Mouse (Mus musculus) thymus, adult 2 months (tissue): ENCODE results near the gene Wdr64. TPM values are rescaled to one million over a fixed set of nuclear protein-coding genes. Genes with fewer than 3 reads are reported as not detected.

Source experiments
- DNase-seq: peaks from one replicate; pipeline ENCODE4 v3.0.0; 2021
- H3K27ac ChIP-seq: fragments of 200-500 bp; 2 replicates; pipeline ENCODE4 v1.5.1; 2012; ENCODE audit warnings: low read length, control low read depth; ENCODE audit not compliant: control insufficient read depth, insufficient read depth
- H3K27me3 ChIP-seq: fragments of 200-500 bp; 2 replicates; pipeline ENCODE4 v1.6.1; 2012; ENCODE audit warnings: mild to moderate bottlenecking, low read length, moderate library complexity, mixed read lengths; ENCODE audit not compliant: control insufficient read depth, insufficient read depth
- H3K36me3 ChIP-seq: fragments of 200-500 bp; 2 replicates; pipeline ENCODE4 v1.6.1; 2012; ENCODE audit warnings: mild to moderate bottlenecking, low read length, moderate library complexity; ENCODE audit not compliant: control insufficient read depth, insufficient read depth
- H3K4me1 ChIP-seq: fragments of 200-500 bp; replicated peaks from 2 replicates; pipeline ENCODE4 v1.6.1; 2012; ENCODE audit warnings: low read length; ENCODE audit not compliant: control insufficient read depth, insufficient read depth
- H3K4me3 ChIP-seq: fragments of 200-500 bp; 2 replicates; pipeline ENCODE4 v1.5.1; 2012; ENCODE audit warnings: mild to moderate bottlenecking, low read length, control low read depth, moderate library complexity; ENCODE audit not compliant: control insufficient read depth, insufficient read depth
- CTCF ChIP-seq: fragments of 200-500 bp; IDR thresholded peaks from 2 replicates; pipeline ENCODE4 v1.5.1; 2012; ENCODE audit warnings: mild to moderate bottlenecking, control low read depth, low read length, moderate library complexity, borderline replicate concordance; ENCODE audit not compliant: control insufficient read depth, poor library complexity, insufficient read depth; ENCODE audit errors: extremely low read depth
- POLR2A ChIP-seq: fragments of 200-500 bp; IDR thresholded peaks from 2 replicates; pipeline ENCODE4 v1.6.1; 2012; ENCODE audit warnings: mild to moderate bottlenecking, low read length, control low read depth, moderate library complexity; ENCODE audit not compliant: control insufficient read depth, poor library complexity, insufficient read depth; ENCODE audit errors: extremely low read depth
- WGBS: fragments of 180-500 bp; shearing (Covaris S2); methylation state at CpG from one replicate; pipeline ENCODE4 v1.1.7; 2018; 5-methylcytosine and 5-hydroxymethylcytosine counted together
- polyA plus RNA-seq: library from polyadenylated mRNA; depleted of rRNA; stranded (reverse); fragments of >200 nt; gene quantifications from 2 replicates; pipeline ENCODE4 v1.2.3, GENCODE M21; 2012; rRNA removed

Wdr64 gene
- polyA plus RNA-seq: not detected in 2 replicates

DNA sequence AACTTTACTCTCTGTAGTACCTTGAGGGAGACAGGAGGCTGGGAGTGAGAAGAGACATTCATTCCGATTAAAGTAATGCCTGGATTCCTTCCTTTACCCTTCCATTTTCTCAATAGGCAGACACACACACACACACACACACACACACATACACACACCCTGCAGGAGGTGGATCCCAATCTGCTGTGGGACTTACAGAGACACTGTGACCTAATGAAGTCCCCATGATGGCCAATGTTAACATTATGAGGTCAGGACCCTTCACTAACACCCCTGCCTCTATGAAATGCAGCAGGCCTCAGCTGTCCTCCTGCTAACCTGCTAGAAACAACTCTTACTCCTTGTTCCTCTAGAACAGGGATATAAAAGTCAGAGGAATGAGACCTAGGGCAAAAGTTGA, at the start of gene Wdr64:
Wdr64 (plus strand) TSS at position 301 of the 400 bp plus-strand sequence.
- Histone ChIP-seq H3K27ac (no peak within 1 kb of the TSS), H3K27me3 (no peaks in the 10 kb centered on the region), H3K4me1 (no peaks in the 10 kb centered on the region), H3K4me3 (no peak within 1 kb of the TSS), H3K36me3 (no peaks in the 10 kb centered on the region)
- WGBS: 97% methylated on average over 1 of the region's 1 CpGs
- TF ChIP-seq POLR2A: no peak
- no peak for TF ChIP-seq CTCF
- no peak for DNase-seq

DNA sequence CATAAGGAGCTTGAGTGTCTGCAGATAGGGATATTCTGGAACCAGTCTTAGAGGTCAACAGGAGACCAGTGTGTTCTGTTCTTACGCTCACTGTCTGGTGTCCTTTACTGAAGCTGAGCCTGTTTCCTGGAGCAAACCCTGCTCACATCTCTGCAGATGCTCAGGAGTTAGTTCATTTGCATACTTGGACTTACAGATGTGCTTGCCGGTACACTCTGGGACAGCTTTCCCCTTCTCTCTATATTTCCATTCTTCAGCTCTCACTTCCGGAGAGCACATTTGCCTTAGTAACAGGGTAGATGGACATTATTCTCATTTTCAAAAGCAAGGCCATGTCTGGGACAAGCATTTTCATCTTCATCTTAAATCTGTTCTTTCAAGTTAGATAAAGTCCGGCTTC, 49.8 kb upstream of the Wdr64 start:
- TF ChIP-seq POLR2A: no peak
- TF ChIP-seq CTCF: no peak
- DNase-seq: no peak
- 97% methylated on average over 4 of the region's 4 CpGs for WGBS
- Histone ChIP-seq H3K4me3 (no peak overlapping the region), H3K36me3 (no peaks in the 10 kb centered on the region), H3K4me1 (peaks cover 6% of the 10 kb centered on the region), H3K27ac (no peak overlapping the region), H3K27me3 (no peaks in the 10 kb centered on the region)

DNA sequence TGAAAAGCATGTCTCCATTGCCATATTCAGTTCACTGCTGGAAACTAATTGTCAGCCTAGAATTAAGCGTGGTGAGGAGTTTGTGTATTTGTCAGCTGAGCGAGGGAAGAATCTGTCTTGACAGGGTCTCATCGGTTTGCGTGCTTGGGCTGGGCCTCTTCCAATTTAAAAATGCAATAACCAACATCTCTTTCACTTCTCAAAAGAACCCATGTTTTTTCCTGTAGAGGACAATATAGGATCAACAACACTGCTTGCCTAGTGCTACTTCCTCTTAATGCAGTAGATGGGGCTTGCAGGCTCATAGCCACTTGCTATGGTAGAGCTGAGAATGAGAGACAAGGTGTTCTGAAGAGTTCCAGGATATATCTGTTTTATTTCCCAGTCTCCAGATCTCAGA, 38.5 kb upstream of the Wdr64 start:
- H3K36me3 ChIP-seq: no peaks in the 10 kb centered on the region
- WGBS: 64% methylated on average over 4 of the region's 4 CpGs
- H3K4me1 ChIP-seq: no peaks in the 10 kb centered on the region
- DNase-seq: no peak
- H3K27ac ChIP-seq: no peak overlapping the region
- no peak for TF ChIP-seq POLR2A
- TF ChIP-seq CTCF: no peak
- H3K4me3 ChIP-seq: no peak overlapping the region
- no peaks in the 10 kb centered on the region for H3K27me3 ChIP-seq

DNA sequence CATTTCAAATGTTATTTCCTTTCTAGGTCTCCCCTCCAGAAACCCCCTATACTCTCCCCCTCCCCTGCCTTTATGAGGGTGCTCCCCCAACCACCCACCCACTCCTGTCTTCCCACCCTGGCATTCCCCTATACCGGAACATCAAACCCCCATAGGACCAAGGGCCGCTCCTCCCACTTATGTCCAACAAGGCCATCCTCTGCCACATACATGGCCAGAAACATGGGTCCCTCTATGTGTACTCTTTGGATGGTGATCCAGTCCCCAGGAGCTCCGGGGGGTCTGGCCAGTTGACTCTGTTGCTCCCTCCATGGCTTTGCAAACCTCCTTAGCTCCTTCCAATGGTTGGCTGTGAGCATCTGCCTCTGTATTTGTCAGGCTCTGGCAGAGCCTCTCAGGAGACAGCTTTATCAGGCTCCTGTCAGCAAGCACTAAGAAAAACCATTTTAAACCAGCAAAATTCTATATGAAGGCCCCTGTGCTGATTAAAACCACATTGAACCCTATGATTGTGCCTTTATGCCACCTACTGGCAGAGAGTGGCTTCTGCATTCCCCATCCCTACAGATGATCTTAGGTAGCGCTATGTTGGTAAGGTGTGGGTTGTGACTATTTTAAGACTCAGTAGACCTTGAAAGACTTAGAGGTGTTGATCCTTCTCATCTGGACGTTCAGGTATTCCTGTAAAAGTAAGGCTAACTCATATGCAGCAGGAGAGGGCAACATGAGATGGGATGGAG, 29.6 kb upstream of the Wdr64 start:
- H3K4me3 ChIP-seq: no peak overlapping the region
- peak; percentile 46 for DNase-seq
- H3K4me1 ChIP-seq: no peaks in the 10 kb centered on the region
- TF ChIP-seq CTCF: no peak
- H3K27ac ChIP-seq: no peak overlapping the region
- WGBS: 61% methylated on average over 5 of the region's 5 CpGs
- H3K36me3 ChIP-seq: no peaks in the 10 kb centered on the region
- no peaks in the 10 kb centered on the region for H3K27me3 ChIP-seq

DNA sequence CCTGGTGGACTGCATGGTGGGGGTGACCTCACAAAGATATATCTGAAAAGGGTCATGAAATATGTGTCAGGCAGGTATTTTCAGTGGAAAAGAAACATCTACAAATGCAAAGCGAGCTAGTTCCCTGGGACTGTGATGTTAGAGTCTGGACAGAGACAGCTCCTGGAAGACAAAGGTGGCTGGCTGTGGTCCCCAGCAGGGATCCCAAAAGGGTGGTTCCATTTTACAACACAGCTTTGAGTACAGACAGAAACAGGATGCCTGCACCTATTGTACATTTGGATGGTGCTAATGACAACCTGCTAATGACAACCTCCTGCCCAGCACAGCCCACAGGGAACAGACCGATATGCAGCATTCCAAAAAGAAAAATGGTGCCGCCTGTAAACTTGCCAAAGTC, 28.9 kb upstream of the Wdr64 start:
- WGBS: over 99% methylated on average over 3 of the region's 3 CpGs
- no peak for DNase-seq
- H3K36me3 ChIP-seq: no peaks in the 10 kb centered on the region
- H3K4me1 ChIP-seq: no peaks in the 10 kb centered on the region
- H3K27ac ChIP-seq: no peak overlapping the region
- no peaks in the 10 kb centered on the region for H3K27me3 ChIP-seq
- no peak overlapping the region for H3K4me3 ChIP-seq
- TF ChIP-seq POLR2A (no peak), CTCF (no peak)

DNA sequence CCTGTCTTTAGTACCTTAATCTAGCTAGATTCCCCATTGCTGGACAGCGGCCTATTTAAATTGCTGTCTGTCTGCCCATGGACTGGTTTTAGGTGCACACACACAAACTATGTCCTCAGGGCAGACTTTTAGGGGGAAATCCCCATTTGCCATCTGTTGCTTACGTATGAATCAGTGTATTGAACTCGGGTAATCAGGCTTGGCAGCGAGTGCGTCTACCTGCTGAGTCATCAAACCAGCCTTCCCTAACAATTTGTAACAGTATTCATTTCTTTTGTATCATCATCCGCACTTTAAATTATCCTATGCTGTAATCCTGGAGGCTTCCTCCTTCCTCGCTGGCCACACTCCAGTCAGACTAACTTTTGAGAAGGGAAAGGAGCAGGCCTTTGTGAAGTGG, 28.4 kb upstream of the Wdr64 start:
- H3K36me3 ChIP-seq: no peaks in the 10 kb centered on the region
- WGBS: 89% methylated on average over 7 of the region's 7 CpGs
- H3K27ac ChIP-seq: no peak overlapping the region
- no peaks in the 10 kb centered on the region for H3K4me1 ChIP-seq
- no peak for DNase-seq
- no peak overlapping the region for H3K4me3 ChIP-seq
- H3K27me3 ChIP-seq: no peaks in the 10 kb centered on the region
- TF ChIP-seq CTCF (no peak), POLR2A (no peak)

DNA sequence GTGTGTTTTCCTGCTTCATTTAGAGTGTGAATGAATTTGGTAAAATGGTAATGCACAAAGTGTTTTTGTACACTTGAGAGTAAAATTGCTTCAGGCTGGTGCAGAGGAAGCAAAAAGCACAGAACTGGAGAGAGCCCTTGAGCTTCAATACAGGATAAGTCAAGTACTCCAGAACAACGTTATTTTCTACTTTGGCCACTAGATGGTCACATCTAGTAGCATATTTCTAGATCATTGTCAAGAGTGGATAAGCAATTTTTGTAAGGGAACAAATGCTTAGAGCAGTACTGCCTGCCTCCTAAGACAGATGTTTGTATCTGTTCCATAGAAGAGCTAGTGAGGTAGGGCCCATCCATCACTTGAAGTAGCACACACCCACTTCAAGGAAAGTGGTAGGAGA, 26.8 kb upstream of the Wdr64 start:
- whole genome bisulfite sequencing: 4% methylated on average over 1 of the region's 1 CpGs
- DNase-seq: no peak
- TF ChIP-seq CTCF (no peak), POLR2A (no peak)

More for the DNA sequence above, 26.8 kb upstream of the Wdr64 start:
- H3K27ac ChIP-seq: no peak overlapping the region
- H3K4me1 ChIP-seq: no peaks in the 10 kb centered on the region
- no peak overlapping the region for H3K4me3 ChIP-seq
- H3K27me3 ChIP-seq: no peaks in the 10 kb centered on the region
- H3K36me3 ChIP-seq: no peaks in the 10 kb centered on the region
